Mouse (Mus musculus) thymus, adult 2 months (tissue): ENCODE results near the gene Ifi35.

ENCODE experiments used
- CTCF ChIP-seq: fragments of 200-500 bp; IDR thresholded peaks from 2 replicates; pipeline ENCODE4 v1.5.1; 2012; ENCODE audit warnings: mild to moderate bottlenecking, control low read depth, low read length, moderate library complexity, borderline replicate concordance; ENCODE audit not compliant: control insufficient read depth, poor library complexity, insufficient read depth; ENCODE audit errors: extremely low read depth
- POLR2A ChIP-seq: fragments of 200-500 bp; IDR thresholded peaks from 2 replicates; pipeline ENCODE4 v1.6.1; 2012; ENCODE audit warnings: mild to moderate bottlenecking, low read length, control low read depth, moderate library complexity; ENCODE audit not compliant: control insufficient read depth, poor library complexity, insufficient read depth; ENCODE audit errors: extremely low read depth

DNA sequence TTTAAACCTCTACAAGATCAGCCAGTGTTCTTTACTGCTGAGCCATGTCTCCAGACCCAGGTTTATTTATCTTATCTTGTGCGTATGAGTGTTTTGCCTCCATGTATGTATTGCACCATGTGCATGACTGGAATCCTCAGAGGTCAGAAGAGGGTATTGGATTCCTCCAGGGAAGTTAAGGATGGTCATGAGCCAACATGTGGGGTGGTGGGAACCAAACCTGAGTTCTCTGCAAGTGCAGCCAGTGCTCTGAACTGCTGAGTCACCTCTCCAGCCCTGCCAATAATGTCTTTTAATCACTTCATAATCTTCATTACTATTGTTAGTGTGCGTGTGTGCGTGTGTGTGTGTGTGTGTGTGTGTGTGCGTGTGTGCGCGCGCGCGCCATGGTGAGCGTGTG is 3.3 kb downstream of the Ifi35 start:
- no peak for TF ChIP-seq CTCF
- TF ChIP-seq POLR2A = no peak
